Comparison of ENCODE assay signal across 8 mouse cellular contexts in genomic region chr7:126704121-126704980, GRCm38 (mm10). TPM values are rescaled to one million over a fixed set of nuclear protein-coding genes. Genes with fewer than 3 reads are reported as not detected.
DNase-seq lines count a peak whose midpoint lies in the region; ATAC-seq and TF ChIP-seq lines count a peak whose summit lies in the region.

No protein-coding gene starts in this region.

- intact Hi-C loops in heart, postnatal 14 days (cut with DNase I), result no loop called here

- peak overlapping the region; percentile 93 for H3K4me2 ChIP-seq in forebrain, embryonic 13.5 days
- peak overlapping the region; percentile 71 for H3K4me2 ChIP-seq in lung, embryonic 16.5 days (ENCODE audit: low read depth, low read length)

- peak overlapping the region; percentile 59 for H3K27ac ChIP-seq in forebrain, embryonic 13.5 days
- no peak overlapping the region for H3K27ac ChIP-seq in lung, embryonic 16.5 days (ENCODE audit: low read length)
- peak overlapping the region; percentile 47; the same call in 1 of the 2 replicates for H3K27ac ChIP-seq in olfactory bulb, adult 2 months (ENCODE audit: insufficient read depth, low read depth, low read length)
- peak overlapping the region; percentile 98 for H3K27ac ChIP-seq in thymus, adult 2 months (ENCODE audit: control insufficient read depth, insufficient read depth, low read length)

- peaks cover 15% of the 10 kb centered on the region for H3K36me3 ChIP-seq in forebrain, embryonic 13.5 days (ENCODE audit: poor library complexity, severe bottlenecking)
- no peaks in the 10 kb centered on the region for H3K36me3 ChIP-seq in lung, embryonic 16.5 days (ENCODE audit: control insufficient read depth, insufficient read depth, low read length)
- H3K36me3 ChIP-seq in thymus, adult 2 months (ENCODE audit: control insufficient read depth, insufficient read depth, low read length), result peaks cover 32% of the 10 kb centered on the region

- H3K9ac ChIP-seq in forebrain, embryonic 13.5 days, result peak overlapping the region; percentile 88
- peak overlapping the region; percentile 53 for H3K9ac ChIP-seq in lung, embryonic 16.5 days (ENCODE audit: low read length)

- H3K4me1 ChIP-seq in forebrain, embryonic 13.5 days, result peaks cover 44% of the 10 kb centered on the region
- peaks cover 10% of the 10 kb centered on the region for H3K4me1 ChIP-seq in lung, embryonic 16.5 days (replicated peaks; ENCODE audit: control insufficient read depth, insufficient read depth, low read length)
- H3K4me1 ChIP-seq in olfactory bulb, adult 2 months (ENCODE audit: control insufficient read depth, insufficient read depth, low read length), result peaks cover 34% of the 10 kb centered on the region
- peaks cover 51% of the 10 kb centered on the region for H3K4me1 ChIP-seq in thymus, adult 2 months (replicated peaks; ENCODE audit: control insufficient read depth, insufficient read depth, low read length)

- H3K4me3 ChIP-seq in forebrain, embryonic 13.5 days, result peak overlapping the region; percentile 67
- H3K4me3 ChIP-seq in lung, embryonic 16.5 days (ENCODE audit: low read length), result peak overlapping the region; percentile 46
- H3K4me3 ChIP-seq in olfactory bulb, adult 2 months (ENCODE audit: insufficient read depth, low read depth, low read length), result peak overlapping the region; percentile 67
- H3K4me3 ChIP-seq in thymus, adult 2 months (ENCODE audit: control insufficient read depth, insufficient read depth, low read length), result peak overlapping the region; percentile 88

- WGBS in forebrain, embryonic 13.5 days, result 1% methylated on average over 38 of the region's 39 CpGs
- 4% methylated on average over 39 of the region's 39 CpGs for WGBS in lung, embryonic 16.5 days
- 3% methylated on average over 39 of the region's 39 CpGs for WGBS in olfactory bulb, adult 2 months
- WGBS in thymus, adult 2 months, result under 1% methylated on average over 39 of the region's 39 CpGs

- H3K9me3 ChIP-seq in forebrain, embryonic 13.5 days (replicated peaks), result no peaks in the 10 kb centered on the region; the same call in 1 of the 2 replicates
- H3K9me3 ChIP-seq in lung, embryonic 16.5 days (ENCODE audit: control insufficient read depth, low read length), result peaks cover 2% of the 10 kb centered on the region; the same call in 1 of the 2 replicates

- TF ChIP-seq POLR2A in olfactory bulb, adult 2 months (IDR thresholded peaks at IDR 0.05; ENCODE audit: insufficient read depth, low read depth, low read length), result peak; percentile 68
- TF ChIP-seq POLR2A in thymus, adult 2 months (IDR thresholded peaks at IDR 0.05; ENCODE audit: control insufficient read depth, extremely low read depth, insufficient read depth, low read length, poor library complexity), result peak; percentile 79

- peak; percentile 89 for ATAC-seq in forebrain, embryonic 13.5 days
- peak; percentile 74 for ATAC-seq in lung, embryonic 16.5 days (ENCODE audit: low read depth)

- DNase-seq in CD8-positive naive resting alpha-beta T cell, adult 2 months (ENCODE audit: low read depth in 2 of 2, low spot score in 2 of 2), result peak; percentile 77 to 83
- peak; percentile 69 for DNase-seq in brain, embryonic 18.5 days (ENCODE audit: low read depth, low spot score)
- peak; percentile 74 to 82 for DNase-seq in heart, postnatal 14 days
- DNase-seq in layer of hippocampus, postnatal 10 days (ENCODE audit: low spot score in 2 of 2), result peak; percentile 84 to 89
- DNase-seq in thymus, adult 2 months, result peak; percentile 91

- no peak for TF ChIP-seq CTCF in olfactory bulb, adult 2 months (IDR thresholded peaks at IDR 0.05; ENCODE audit: insufficient read depth, low read depth, low read length)
- TF ChIP-seq CTCF in thymus, adult 2 months (IDR thresholded peaks at IDR 0.05; ENCODE audit: borderline replicate concordance, control insufficient read depth, extremely low read depth, insufficient read depth, low read length, poor library complexity), result no peak

- 0 out of 2 replicates have a peak, but pooled peaks cover 6% of the 10 kb centered on the region for H3K27me3 ChIP-seq in forebrain, embryonic 13.5 days
- peaks cover 16% of the 10 kb centered on the region for H3K27me3 ChIP-seq in lung, embryonic 16.5 days (ENCODE audit: control insufficient read depth, insufficient read depth, low read depth, low read length)
- no peaks in the 10 kb centered on the region for H3K27me3 ChIP-seq in thymus, adult 2 months (ENCODE audit: control insufficient read depth, insufficient read depth, low read length)

RNA-seq across cellular contexts. Expression of gene Coro1a, which starts 3.2 kb away (rescaled TPM):
- polyA plus RNA-seq in forebrain, embryonic 13.5 days (2015; fragmentation: Nextera tagmentation; extraction: Ambion mirVana), result 72.7 and 77.1 TPM in 2 replicates
- total RNA-seq in heart, postnatal 14 days (2021), result 10 to 100 TPM in 1 of 2 experiments, 1 to 10 TPM in 1; 8.8 to 28.1 TPM
- 100 to 1,000 TPM; 145 to 151 TPM for total RNA-seq in layer of hippocampus, postnatal 10 days (2021)
- polyA plus RNA-seq in lung, embryonic 16.5 days (2015; fragmentation: Nextera tagmentation; extraction: Ambion mirVana), result 42.4 and 59.5 TPM in 2 replicates
- 309 and 598 TPM in 2 replicates for polyA plus RNA-seq in olfactory bulb, adult 2 months (2012; ENCODE audit: insufficient read depth, insufficient read length, low replicate concordance, missing spikeins)
- 2,939 and 3,162 TPM in 2 replicates for polyA plus RNA-seq in thymus, adult 2 months (2012; rRNA removed)

RNA-seq across cellular contexts. Expression of gene Slx1b, which starts 8.8 kb away (rescaled TPM):
- polyA plus RNA-seq in forebrain, embryonic 13.5 days (2015; fragmentation: Nextera tagmentation; extraction: Ambion mirVana), result 16.6 TPM in 2 replicates
- 1 to 10 TPM; 5.7 to 7.7 TPM for total RNA-seq in heart, postnatal 14 days (2021)
- total RNA-seq in layer of hippocampus, postnatal 10 days (2021), result 10 to 100 TPM; 20.1 to 21.5 TPM
- 11.1 and 11.9 TPM in 2 replicates for polyA plus RNA-seq in lung, embryonic 16.5 days (2015; fragmentation: Nextera tagmentation; extraction: Ambion mirVana)
- polyA plus RNA-seq in olfactory bulb, adult 2 months (2012; ENCODE audit: insufficient read depth, insufficient read length, low replicate concordance, missing spikeins), result not detected in 2 replicates
- polyA plus RNA-seq in thymus, adult 2 months (2012; rRNA removed), result 34.6 and 36.7 TPM in 2 replicates

RNA-seq across cellular contexts. Expression of gene Bola2, which starts 9.2 kb away (rescaled TPM):
- 183 and 187 TPM in 2 replicates for polyA plus RNA-seq in forebrain, embryonic 13.5 days (2015; fragmentation: Nextera tagmentation; extraction: Ambion mirVana)
- total RNA-seq in heart, postnatal 14 days (2021), result 10 to 100 TPM; 49.2 to 51.2 TPM
- 100 to 1,000 TPM; 114 to 137 TPM for total RNA-seq in layer of hippocampus, postnatal 10 days (2021)
- polyA plus RNA-seq in lung, embryonic 16.5 days (2015; fragmentation: Nextera tagmentation; extraction: Ambion mirVana), result 102 and 108 TPM in 2 replicates
- not detected in 2 replicates for polyA plus RNA-seq in olfactory bulb, adult 2 months (2012; ENCODE audit: insufficient read depth, insufficient read length, low replicate concordance, missing spikeins)
- polyA plus RNA-seq in thymus, adult 2 months (2012; rRNA removed), result 45.6 and 51.3 TPM in 2 replicates

RNA-seq across cellular contexts. Expression of gene Sult1a1, which starts 28.1 kb away (rescaled TPM):
- polyA plus RNA-seq in forebrain, embryonic 13.5 days (2015; fragmentation: Nextera tagmentation; extraction: Ambion mirVana), result 0.46 and 0.68 TPM in 2 replicates
- total RNA-seq in heart, postnatal 14 days (2021), result 10 to 100 TPM; 38.6 to 43.2 TPM
- total RNA-seq in layer of hippocampus, postnatal 10 days (2021), result 1 to 10 TPM; 3.8 to 5.3 TPM
- polyA plus RNA-seq in lung, embryonic 16.5 days (2015; fragmentation: Nextera tagmentation; extraction: Ambion mirVana), result 12.3 and 21.1 TPM in 2 replicates
- polyA plus RNA-seq in olfactory bulb, adult 2 months (2012; ENCODE audit: insufficient read depth, insufficient read length, low replicate concordance, missing spikeins), result not detected in 2 replicates
- polyA plus RNA-seq in thymus, adult 2 months (2012; rRNA removed), result 8.6 and 14.8 TPM in 2 replicates

RNA-seq across cellular contexts. Expression of gene Mapk3, which starts 55.0 kb away (rescaled TPM):
- polyA plus RNA-seq in forebrain, embryonic 13.5 days (2015; fragmentation: Nextera tagmentation; extraction: Ambion mirVana), result 75.3 and 78.3 TPM in 2 replicates
- 10 to 100 TPM; 69.8 to 77.4 TPM for total RNA-seq in heart, postnatal 14 days (2021)
- 100 to 1,000 TPM; 146 to 150 TPM for total RNA-seq in layer of hippocampus, postnatal 10 days (2021)
- 138 and 139 TPM in 2 replicates for polyA plus RNA-seq in lung, embryonic 16.5 days (2015; fragmentation: Nextera tagmentation; extraction: Ambion mirVana)
- 208 and 343 TPM in 2 replicates for polyA plus RNA-seq in olfactory bulb, adult 2 months (2012; ENCODE audit: insufficient read depth, insufficient read length, low replicate concordance, missing spikeins)
- polyA plus RNA-seq in thymus, adult 2 months (2012; rRNA removed), result 130 and 131 TPM in 2 replicates

Comparison
In these comparisons a context has a peak if more than half of its experiments do, and no peak if none do; other contexts are left out.
1. RNA of gene Bola2, which starts 9.2 kb away (polyA plus RNA-seq): 183 to 187 TPM in forebrain, embryonic 13.5 days, 102 to 108 TPM in lung, embryonic 16.5 days and 45.6 to 51.3 TPM in thymus, adult 2 months; not detected in olfactory bulb, adult 2 months; every median in the first group is over 10 times any median in the second.
2. Peak in every context shown above with its lines, with median percentiles within 50 percentile points of each other: DNase-seq and H3K4me3 ChIP-seq.